Comparison of ENCODE assay signal across 32 mouse cellular contexts in the genomic region with DNA sequence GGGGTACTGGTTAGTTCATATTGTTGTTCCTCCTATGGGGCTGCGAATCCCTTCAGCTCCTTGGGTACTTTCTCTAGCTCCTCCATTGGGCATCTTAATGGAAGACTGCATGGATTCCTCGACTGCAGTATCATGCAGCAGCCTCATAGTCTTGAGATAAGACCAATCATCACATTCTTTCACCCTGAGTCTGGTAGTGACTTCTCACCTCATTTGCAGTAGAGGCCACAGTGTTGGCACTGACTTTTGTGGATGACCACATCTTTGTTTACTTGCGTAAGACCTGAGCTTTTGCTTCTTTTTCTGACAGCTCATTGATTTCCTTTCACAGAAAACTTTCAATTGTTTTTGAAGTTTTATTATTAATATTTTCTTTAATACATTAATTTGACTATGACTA. TPM values are rescaled to one million over a fixed set of nuclear protein-coding genes. Genes with fewer than 3 reads are reported as not detected.
DNase-seq lines count a peak whose midpoint lies in the region; ATAC-seq lines count a peak whose summit lies in the region.
"Had no signal": no experiment of that assay in that cellular context is flagged by ENCODE, and none has a peak within 500 bp of the region (broad histone marks: within the 10 kb centered on the region; RNA-seq: fewer than 3 reads in every experiment).

No protein-coding gene starts in this region.

- no peaks in the 10 kb centered on the region for H3K4me1 ChIP-seq in midbrain, embryonic 13.5 days (replicated peaks)
- H3K4me1 ChIP-seq: kidney, embryonic 15.5 days; limb, embryonic 12.5 days; midbrain, embryonic 12.5 days; stomach, embryonic 15.5 days had no signal

- 0 out of 2 replicates have a peak overlapping the region, but pooled peaks have one; percentile 7 for H3K27ac ChIP-seq in macrophage
- no peak overlapping the region for H3K27ac ChIP-seq in midbrain, embryonic 13.5 days
- H3K27ac ChIP-seq: hindbrain, embryonic 14.5 days; kidney, embryonic 15.5 days; limb, embryonic 12.5 days; liver, embryonic 15.5 days; midbrain, embryonic 12.5 days; stomach, embryonic 15.5 days had no signal

- H3K4me2 ChIP-seq in midbrain, embryonic 13.5 days (replicated peaks): no peak overlapping the region
- H3K4me2 ChIP-seq: hindbrain, embryonic 14.5 days; kidney, embryonic 15.5 days; limb, embryonic 12.5 days; liver, embryonic 15.5 days; midbrain, embryonic 12.5 days; stomach, embryonic 15.5 days had no signal

- H3K9ac ChIP-seq in midbrain, embryonic 13.5 days (replicated peaks): no peak overlapping the region
- H3K9ac ChIP-seq: forebrain, postnatal 0 days; hindbrain, embryonic 14.5 days; kidney, embryonic 15.5 days; limb, embryonic 12.5 days; liver, embryonic 15.5 days; midbrain, embryonic 12.5 days; stomach, embryonic 15.5 days had no signal

- 87% methylated on average over 3 of the region's 3 CpGs for WGBS in macrophage (ENCODE audit: missing documents)
- WGBS in midbrain, embryonic 13.5 days: 88% methylated on average over 3 of the region's 3 CpGs

- peaks cover 100% of the 10 kb centered on the region for H3K79me2 ChIP-seq in macrophage (ENCODE audit: inconsistent target)

- H3K27me3 ChIP-seq in midbrain, embryonic 13.5 days: no peaks in the 10 kb centered on the region
- H3K27me3 ChIP-seq: kidney, embryonic 15.5 days; limb, embryonic 12.5 days; liver, embryonic 15.5 days; midbrain, embryonic 12.5 days; stomach, embryonic 15.5 days had no signal

- H3K9me3 ChIP-seq in midbrain, embryonic 13.5 days: no peaks in the 10 kb centered on the region
- H3K9me3 ChIP-seq: G1E; kidney, embryonic 15.5 days; limb, embryonic 12.5 days; liver, embryonic 15.5 days; midbrain, embryonic 12.5 days; stomach, embryonic 15.5 days had no signal

- ATAC-seq in midbrain, embryonic 13.5 days: no peak
- ATAC-seq: forebrain, postnatal 0 days; intestine, embryonic 16.5 days had no signal

- peaks cover 33% of the 10 kb centered on the region for H3K36me3 ChIP-seq in macrophage (ENCODE audit: inconsistent target)
- H3K36me3 ChIP-seq in midbrain, embryonic 13.5 days: no peaks in the 10 kb centered on the region
- H3K36me3 ChIP-seq: G1E; kidney, embryonic 15.5 days; limb, embryonic 12.5 days; liver, embryonic 15.5 days; midbrain, embryonic 12.5 days; stomach, embryonic 15.5 days had no signal

- H3K4me3 ChIP-seq in macrophage (ENCODE audit: inconsistent target): no peak overlapping the region
- no peak overlapping the region for H3K4me3 ChIP-seq in midbrain, embryonic 13.5 days (replicated peaks)
- H3K4me3 ChIP-seq: kidney, embryonic 15.5 days; limb, embryonic 12.5 days; liver, embryonic 15.5 days; midbrain, embryonic 12.5 days; stomach, embryonic 15.5 days had no signal

- DNase-seq in adrenal gland, adult 2 months: peak; percentile 45
- DNase-seq in adrenal gland, postnatal 36 days: no peak
- peak; percentile 6 for DNase-seq in 3134 (ENCODE audit: extremely low read depth, insufficient read length, low spot score)
- DNase-seq in NIH3T3 (ENCODE audit: low read depth): peak; percentile 74
- no peak for DNase-seq in retina, postnatal 1 day
- no peak for DNase-seq in layer of hippocampus, postnatal 14 days (ENCODE audit: low spot score in 2 of 2)
- DNase-seq: cerebellum, adult 11-12 months; cerebellum, postnatal 14 days; forebrain, postnatal 0 days; heart, postnatal 36 days; lung, postnatal 14 days; right cerebral cortex, postnatal 25 days; thymus, adult 2 months had no signal

RNA-seq across cellular contexts. Expression of a gene that starts 9.7 kb away (rescaled TPM):
- 1 to 10 TPM; 2.2 to 2.6 TPM for total RNA-seq in adrenal gland, adult 2 months (2021)
- polyA plus RNA-seq in adrenal gland, adult 2 months (2012; rRNA removed): 1.3 and 1.9 TPM in 2 replicates
- total RNA-seq in adrenal gland, postnatal 36 days (2021): 1 to 10 TPM; 1.6 to 1.8 TPM
- 100 to 1,000 TPM in 3 of 26 experiments, 10 to 100 TPM in 23; 15.7 to 110 (median 77.8) TPM for total RNA-seq in macrophage (2018; cell fraction: chromatin; rRNA removed)
- 100 to 1,000 TPM in 20 of 26 experiments, 10 to 100 TPM in 6; 70.1 to 159 (median 117) TPM for total RNA-seq in macrophage (2018; cell fraction: cytosol; rRNA removed)
- 100 to 1,000 TPM in 9 of 26 experiments, 10 to 100 TPM in 17; 36.5 to 139 (median 79.4) TPM for total RNA-seq in macrophage (2018; cell fraction: nucleus; rRNA removed)
- polyA plus RNA-seq in macrophage (2018): 84.8 to 185 TPM (median 109 TPM) in 3 replicates
- 1 to 10 TPM; 1.9 to 2.0 TPM for total RNA-seq in layer of hippocampus, postnatal 14 days (2021)
- polyA plus RNA-seq in midbrain, embryonic 13.5 days (2015; fragmentation: Nextera tagmentation; extraction: Ambion mirVana): 0.89 and 1.3 TPM in 2 replicates

RNA-seq across cellular contexts. Expression of a gene that starts 9.8 kb away (rescaled TPM):
- total RNA-seq in adrenal gland, adult 2 months (2021): 10 to 100 TPM; 75.0 to 81.0 TPM
- 11.5 and 13.2 TPM in 2 replicates for polyA plus RNA-seq in adrenal gland, adult 2 months (2012; rRNA removed)
- 10 to 100 TPM; 72.7 to 88.4 TPM for total RNA-seq in adrenal gland, postnatal 36 days (2021)
- 100 to 1,000 TPM in 3 of 26 experiments, 10 to 100 TPM in 23; 36.6 to 109 (median 66.1) TPM for total RNA-seq in macrophage (2018; cell fraction: chromatin; rRNA removed)
- total RNA-seq in macrophage (2018; cell fraction: cytosol; rRNA removed): 10 to 100 TPM; 43.8 to 80.1 (median 68.6) TPM
- total RNA-seq in macrophage (2018; cell fraction: nucleus; rRNA removed): 100 to 1,000 TPM in 3 of 26 experiments, 10 to 100 TPM in 23; 39.4 to 128 (median 62.4) TPM
- polyA plus RNA-seq in macrophage (2018): 50.8 to 76.2 TPM (median 59.4 TPM) in 3 replicates
- 10 to 100 TPM; 89.1 to 95.0 TPM for total RNA-seq in layer of hippocampus, postnatal 14 days (2021)
- 15.9 and 17.1 TPM in 2 replicates for polyA plus RNA-seq in midbrain, embryonic 13.5 days (2015; fragmentation: Nextera tagmentation; extraction: Ambion mirVana)

RNA-seq across cellular contexts. Expression of a gene that starts 40.3 kb away (rescaled TPM):
- total RNA-seq in adrenal gland, adult 2 months (2021): 1 to 10 TPM; 2.4 to 2.6 TPM
- not detected in 2 replicates for polyA plus RNA-seq in adrenal gland, adult 2 months (2012; rRNA removed)
- total RNA-seq in adrenal gland, postnatal 36 days (2021): 1 to 10 TPM; 1.6 to 2.8 TPM
- 10 to 100 TPM in 1 of 26 experiments, 1 to 10 TPM in 25; 1.2 to 10.7 (median 3.9) TPM for total RNA-seq in macrophage (2018; cell fraction: chromatin; rRNA removed)
- total RNA-seq in macrophage (2018; cell fraction: cytosol; rRNA removed): 1 to 10 TPM in 2 of 26 experiments, under 1 TPM in 24; 0.17 to 1.6 (median 0.43) TPM
- total RNA-seq in macrophage (2018; cell fraction: nucleus; rRNA removed): 10 to 100 TPM in 2 of 26 experiments, 1 to 10 TPM in 24; 1.3 to 12.8 (median 2.9) TPM
- 0.42 to 0.85 TPM (median 0.52 TPM) in 3 replicates for polyA plus RNA-seq in macrophage (2018)
- total RNA-seq in layer of hippocampus, postnatal 14 days (2021): 1 to 10 TPM; 3.0 to 4.7 TPM
- polyA plus RNA-seq in midbrain, embryonic 13.5 days (2015; fragmentation: Nextera tagmentation; extraction: Ambion mirVana): 2.0 and 3.1 TPM in 2 replicates

RNA-seq across cellular contexts. Expression of a gene that starts 40.8 kb away (rescaled TPM):
- not detected for total RNA-seq in adrenal gland, adult 2 months (2021)
- not detected in 2 replicates for polyA plus RNA-seq in adrenal gland, adult 2 months (2012; rRNA removed)
- total RNA-seq in adrenal gland, postnatal 36 days (2021): not detected
- total RNA-seq in macrophage (2018; cell fraction: chromatin; rRNA removed): 10 to 100 TPM in 8 of 26 experiments, 1 to 10 TPM in 16, not detected in 2; 1.3 to 19.9 (median 8.2) TPM
- under 1 TPM in 5 of 26 experiments, not detected in 21; 0.29 to 0.88 (median 0.36) TPM for total RNA-seq in macrophage (2018; cell fraction: cytosol; rRNA removed)
- total RNA-seq in macrophage (2018; cell fraction: nucleus; rRNA removed): 1 to 10 TPM in 17 of 26 experiments, under 1 TPM in 2, not detected in 7; 0.92 to 5.0 (median 2.5) TPM
- not detected in 3 replicates for polyA plus RNA-seq in macrophage (2018)
- not detected for total RNA-seq in layer of hippocampus, postnatal 14 days (2021)
- not detected in 2 replicates for polyA plus RNA-seq in midbrain, embryonic 13.5 days (2015; fragmentation: Nextera tagmentation; extraction: Ambion mirVana)
- total RNA-seq: forebrain, postnatal 0 days; G1E; heart, postnatal 36 days; layer of hippocampus, postnatal 25 days; left cerebral cortex, postnatal 10 days had no signal
- polyA plus RNA-seq: brain, embryonic 14.5 days; embryonic facial prominence, embryonic 14.5 days; forebrain, postnatal 0 days; G1E; gonadal fat pad, adult 2 months; heart, embryonic 14.5 days; hindbrain, embryonic 14.5 days; intestine, embryonic 16.5 days; kidney, embryonic 15.5 days; large intestine, adult 2 months; limb, embryonic 12.5 days; liver, embryonic 15.5 days; midbrain, embryonic 12.5 days; spleen, adult 2 months; stomach, embryonic 15.5 days had no signal

RNA-seq across cellular contexts. Expression of a gene that starts 51.4 kb away (rescaled TPM):
- total RNA-seq in adrenal gland, adult 2 months (2021): not detected
- polyA plus RNA-seq in adrenal gland, adult 2 months (2012; rRNA removed): not detected in 2 replicates
- total RNA-seq in adrenal gland, postnatal 36 days (2021): not detected
- 1 to 10 TPM in 24 of 26 experiments, under 1 TPM in 2; 0.46 to 5.2 (median 3.3) TPM for total RNA-seq in macrophage (2018; cell fraction: chromatin; rRNA removed)
- under 1 TPM in 25 of 26 experiments, not detected in 1; 0.05 to 0.55 (median 0.26) TPM for total RNA-seq in macrophage (2018; cell fraction: cytosol; rRNA removed)
- total RNA-seq in macrophage (2018; cell fraction: nucleus; rRNA removed): 1 to 10 TPM in 23 of 26 experiments, under 1 TPM in 3; 0.52 to 5.1 (median 2.5) TPM
- polyA plus RNA-seq in macrophage (2018): 0.14 to 0.44 TPM (median 0.25 TPM) in 3 replicates
- not detected for total RNA-seq in layer of hippocampus, postnatal 14 days (2021)
- polyA plus RNA-seq in midbrain, embryonic 13.5 days (2015; fragmentation: Nextera tagmentation; extraction: Ambion mirVana): not detected in 2 replicates
- total RNA-seq: forebrain, postnatal 0 days; heart, postnatal 36 days; layer of hippocampus, postnatal 25 days; left cerebral cortex, postnatal 10 days; neutrophil, adult 5-6 weeks had no signal
- polyA plus RNA-seq: brain, embryonic 14.5 days; embryonic facial prominence, embryonic 14.5 days; forebrain, postnatal 0 days; G1E; gonadal fat pad, adult 2 months; heart, embryonic 14.5 days; hindbrain, embryonic 14.5 days; intestine, embryonic 16.5 days; kidney, embryonic 15.5 days; large intestine, adult 2 months; limb, embryonic 12.5 days; liver, embryonic 15.5 days; midbrain, embryonic 12.5 days; stomach, embryonic 15.5 days had no signal

Comparison
In these comparisons a context has a peak if more than half of its experiments do, and no peak if none do; other contexts are left out.
1. DNase-seq: peak in adrenal gland, adult 2 months (single experiment), 3134 (single experiment) and NIH3T3 (single experiment); none in adrenal gland, postnatal 36 days (0 of 2), retina, postnatal 1 day (single experiment) and layer of hippocampus, postnatal 14 days (0 of 2).